Mouse (Mus musculus) kidney, postnatal 0 days (tissue): ENCODE measurements around the gene Gal3st2c. TPM values are rescaled to one million over a fixed set of nuclear protein-coding genes. Genes with fewer than 3 reads are reported as not detected.
A peak's percentile ranks its signal among the peaks of the same experiment; 100 is the strongest.
"Not testable (repeated sequence)": the region's sequence is repeated elsewhere in the genome, so short reads cannot be mapped to it uniquely, and the experiment has no call there.

Source experiments
- ATAC-seq: fragments of 200-750 bp; cut with Nextera tagmentation; replicated peaks from 2 replicates; pipeline ENCODE4 v1.8.0; 2017; ENCODE audit warnings: low read depth, moderate number of reproducible peaks, moderate TSS enrichment, moderate library complexity; ENCODE audit not compliant: low FRiP score
- DNase-seq: peaks from one replicate; pipeline ENCODE4 v3.0.0-alpha.2; 2016; ENCODE audit warnings: low spot score
- H3K27ac ChIP-seq: fragments of 300-500 bp; sonication (generic); 2 replicates; pipeline ENCODE4 v1.5.1; 2014; ENCODE audit warnings: mild to moderate bottlenecking
- H3K27me3 ChIP-seq: fragments of 300-500 bp; sonication (generic); 2 replicates; pipeline ENCODE4 v1.6.1; 2014; ENCODE audit warnings: low read length, mixed read lengths; ENCODE audit not compliant: insufficient read depth
- H3K36me3 ChIP-seq: fragments of 300-500 bp; sonication (generic); 2 replicates; pipeline ENCODE4 v1.6.1; 2014; ENCODE audit warnings: low read length, mixed read lengths; ENCODE audit not compliant: insufficient read depth
- H3K4me1 ChIP-seq: fragments of 300-500 bp; sonication (generic); replicated peaks from 2 replicates; pipeline ENCODE4 v1.6.1; 2014; ENCODE audit warnings: antibody characterized with exemption, low read length, mixed read lengths; ENCODE audit not compliant: insufficient read depth
- H3K4me2 ChIP-seq: fragments of 300-500 bp; sonication (generic); 2 replicates; pipeline ENCODE4 v1.6.1; 2014; ENCODE audit warnings: mild to moderate bottlenecking, low read length, moderate library complexity, mixed read lengths
- H3K4me3 ChIP-seq: fragments of 300-500 bp; sonication (generic); replicated peaks from 2 replicates; pipeline ENCODE4 v1.5.1; 2014; ENCODE audit warnings: low read depth, low read length
- H3K9ac ChIP-seq: fragments of 300-500 bp; sonication (generic); 2 replicates; pipeline ENCODE4 v1.6.1; 2014; ENCODE audit warnings: low read depth, low read length
- H3K9me3 ChIP-seq: fragments of 300-500 bp; sonication (generic); replicated peaks from 2 replicates; pipeline ENCODE4 v1.6.1; 2016; ENCODE audit warnings: low read length, inconsistent platforms, mixed read lengths
- WGBS: fragments of 180-500 bp; shearing (Covaris S2); extraction: QIAGEN DNeasy Blood & Tissue Kit; methylation state at CpG from one replicate; pipeline ENCODE4 v1.1.7; 2014; 5-methylcytosine and 5-hydroxymethylcytosine counted together
- polyA plus RNA-seq: library from polyadenylated mRNA; unstranded; fragments of >200 nt; fragmentation: Nextera tagmentation; extraction: Ambion mirVana; gene quantifications from 2 replicates; pipeline ENCODE4 v1.2.1, GENCODE M21; 2015

The Gal3st2c gene
- not detected in 2 replicates for polyA plus RNA-seq

GRCm38 (mm10) chr1:93990209-93990608, at the start of gene Gal3st2c:
TSS of gene Gal3st2c (plus strand) at chr1:93990509.
- DNase-seq, H3K27me3 ChIP-seq, H3K4me3 ChIP-seq, H3K4me2 ChIP-seq, H3K27ac ChIP-seq, H3K4me1 ChIP-seq, H3K9ac ChIP-seq, H3K36me3 ChIP-seq, ATAC-seq, H3K9me3 ChIP-seq: not testable (repeated sequence)
- 91% methylated on average over 7 of the region's 8 CpGs for WGBS

DNA sequence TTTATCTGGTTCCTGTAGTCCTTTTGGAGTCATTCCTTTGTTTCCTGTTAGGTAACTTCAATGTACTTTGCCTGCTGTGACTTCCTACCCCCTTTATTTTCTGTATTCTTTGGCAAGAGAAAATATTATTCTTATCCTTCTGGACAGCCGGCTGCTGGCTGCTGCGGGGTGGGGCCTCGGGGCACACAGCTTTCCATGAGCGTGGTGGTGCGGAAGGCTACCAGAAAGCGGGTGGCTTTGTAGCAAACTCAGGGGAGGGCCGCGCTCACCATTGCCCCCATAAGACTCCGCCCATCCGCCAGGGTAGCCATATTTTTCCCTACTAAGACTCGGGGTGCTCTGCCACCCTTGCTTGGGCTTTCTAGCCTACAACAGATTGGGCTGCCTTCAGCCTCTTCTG, 41.2 kb upstream of the Gal3st2c start:
- not testable (repeated sequence) for H3K4me3 ChIP-seq, H3K27me3 ChIP-seq, H3K9ac ChIP-seq, H3K9me3 ChIP-seq, DNase-seq, H3K27ac ChIP-seq, H3K4me1 ChIP-seq, H3K4me2 ChIP-seq, H3K36me3 ChIP-seq, ATAC-seq
- no CpG with 5 or more reads among the region's 11 CpGs for whole genome bisulfite sequencing

GRCm38 (mm10) chr1:93966489-93966888, 23.8 kb upstream of the Gal3st2c start:
- not testable (repeated sequence) for H3K9me3 ChIP-seq, H3K4me1 ChIP-seq, H3K27ac ChIP-seq, H3K4me2 ChIP-seq, H3K9ac ChIP-seq, DNase-seq, H3K27me3 ChIP-seq, H3K4me3 ChIP-seq, H3K36me3 ChIP-seq
- ATAC-seq = peak; percentile 65
- no CpG with 5 or more reads among the region's 1 CpGs for WGBS

DNA sequence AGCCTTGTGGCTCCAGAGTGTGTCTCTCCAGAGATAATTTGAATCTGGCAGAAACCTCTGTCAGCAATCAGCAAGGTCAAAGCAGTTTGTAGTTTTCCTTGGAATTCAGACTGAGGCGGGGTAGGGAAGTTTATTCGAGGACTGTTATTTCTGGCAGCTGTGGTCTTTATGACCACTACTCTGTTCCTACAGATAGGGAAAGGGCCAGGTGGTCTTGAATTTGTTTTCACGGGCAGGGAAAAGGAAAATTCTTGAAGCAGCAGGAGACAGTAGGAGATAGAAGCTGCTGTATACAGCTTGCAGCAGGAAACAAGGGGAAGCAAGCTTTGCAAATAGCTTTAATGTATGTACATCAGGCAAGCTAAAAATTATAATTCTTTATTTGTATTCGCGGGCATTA, 19.9 kb upstream of the Gal3st2c start:
- not testable (repeated sequence) for H3K9me3 ChIP-seq, H3K27me3 ChIP-seq, H3K4me3 ChIP-seq, H3K9ac ChIP-seq, H3K27ac ChIP-seq, H3K36me3 ChIP-seq, H3K4me1 ChIP-seq, ATAC-seq, H3K4me2 ChIP-seq, DNase-seq
- WGBS = 51% methylated on average over 2 of the region's 5 CpGs

DNA sequence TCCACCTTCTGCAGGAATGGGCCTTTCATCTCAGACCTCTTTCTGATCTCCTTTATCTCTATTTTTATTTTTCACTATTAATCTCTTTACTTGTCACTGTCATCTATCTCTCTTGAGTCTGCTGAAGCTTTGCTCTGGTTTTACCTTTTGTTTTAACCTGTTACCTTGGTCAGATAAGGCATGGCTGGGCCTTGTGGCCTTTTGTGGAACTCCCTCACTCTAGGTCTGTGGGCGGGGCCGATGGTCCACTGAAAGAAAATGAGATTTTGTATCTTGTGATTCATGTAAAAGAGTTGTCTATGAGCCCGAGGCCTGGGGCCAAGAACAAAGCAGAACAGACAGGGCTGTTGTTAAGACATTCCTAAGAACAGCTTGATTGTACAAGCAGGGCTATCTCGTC, 19.5 kb upstream of the Gal3st2c start:
- H3K27me3 ChIP-seq, H3K27ac ChIP-seq, H3K4me2 ChIP-seq, H3K4me3 ChIP-seq, H3K9ac ChIP-seq, DNase-seq, ATAC-seq, H3K9me3 ChIP-seq, H3K4me1 ChIP-seq, H3K36me3 ChIP-seq: not testable (repeated sequence)
- no CpG with 5 or more reads among the region's 4 CpGs for WGBS

- H3K27ac ChIP-seq, H3K4me1 ChIP-seq, DNase-seq, H3K9me3 ChIP-seq, H3K4me3 ChIP-seq, H3K4me2 ChIP-seq, H3K9ac ChIP-seq, H3K27me3 ChIP-seq, ATAC-seq, H3K36me3 ChIP-seq: not testable (repeated sequence)
- no CpG with 5 or more reads among the region's 4 CpGs for WGBS
Observed at GRCm38 (mm10) chr1:93975764-93976163, 14.5 kb upstream of the Gal3st2c start.

DNA sequence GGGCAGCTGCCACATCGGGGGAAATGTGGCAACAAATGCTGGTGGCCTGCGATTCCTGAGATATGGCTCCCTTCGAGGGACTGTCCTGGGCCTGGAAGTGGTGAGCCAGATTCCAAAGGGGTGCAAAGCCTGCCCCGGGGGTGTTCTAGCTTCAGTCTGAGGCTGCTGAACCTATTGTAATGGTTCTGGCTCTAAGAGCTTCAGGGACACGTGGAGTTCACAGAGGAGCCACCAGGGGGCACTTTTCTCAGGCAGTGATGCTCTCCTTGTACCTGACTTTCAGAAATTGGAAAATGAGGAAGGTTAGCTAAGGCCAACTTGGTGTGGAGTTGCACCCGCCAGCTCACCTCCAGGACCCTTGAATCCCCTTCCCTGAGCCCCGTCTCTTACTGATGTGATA, 12.0 kb upstream of the Gal3st2c start:
- not testable (repeated sequence) for H3K4me1 ChIP-seq, H3K9me3 ChIP-seq, H3K4me2 ChIP-seq, DNase-seq, H3K9ac ChIP-seq, H3K4me3 ChIP-seq, H3K27me3 ChIP-seq, H3K36me3 ChIP-seq, H3K27ac ChIP-seq
- WGBS = no CpG with 5 or more reads among the region's 7 CpGs
- ATAC-seq = peak; percentile 63; the same call in 1 of the 2 replicates

DNA sequence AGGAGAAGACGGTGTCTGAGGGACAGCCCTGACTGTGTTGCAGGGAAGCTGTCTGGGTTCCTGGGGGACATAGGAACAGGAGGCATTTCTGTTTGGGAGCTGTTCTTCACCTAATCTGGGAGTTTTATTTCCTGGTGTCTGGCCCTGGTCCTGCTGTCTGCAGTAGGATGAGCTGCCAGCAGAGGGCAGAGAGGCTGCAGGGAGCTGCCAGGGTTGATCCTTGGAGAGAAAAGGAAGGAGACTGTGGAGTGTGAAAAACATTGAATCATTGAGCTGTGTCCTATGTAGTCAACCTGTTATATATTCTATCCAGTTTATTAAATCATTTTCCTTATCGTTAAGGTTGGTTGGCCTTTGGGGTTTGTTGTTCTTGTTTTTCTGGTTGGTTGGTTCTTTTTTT, 9.4 kb upstream of the Gal3st2c start:
- not testable (repeated sequence) for H3K9ac ChIP-seq, H3K36me3 ChIP-seq, DNase-seq, H3K9me3 ChIP-seq, H3K27me3 ChIP-seq, H3K27ac ChIP-seq, H3K4me3 ChIP-seq, H3K4me1 ChIP-seq, H3K4me2 ChIP-seq
- no CpG with 5 or more reads among the region's 2 CpGs for WGBS
- ATAC-seq = peak; percentile 60; the same call in 1 of the 2 replicates
